Mouse (Mus musculus): ENCODE results near the gene Ttc17.
A peak's percentile ranks its signal among the peaks of the same experiment; 100 is the strongest.
"Not testable (repeated sequence)": the region's sequence is repeated elsewhere in the genome, so short reads cannot be mapped to it uniquely, and the experiment has no call there.

Gene Ttc17

GRCm38 (mm10) chr2:94406083-94406957, at the start of gene Ttc17:
Gene Ttc17, minus strand, starts transcription at chr2:94406689.
- peak; percentile 93 to 94 for DNase-seq (ENCODE audit: low spot score in 2 of 2)

DNA sequence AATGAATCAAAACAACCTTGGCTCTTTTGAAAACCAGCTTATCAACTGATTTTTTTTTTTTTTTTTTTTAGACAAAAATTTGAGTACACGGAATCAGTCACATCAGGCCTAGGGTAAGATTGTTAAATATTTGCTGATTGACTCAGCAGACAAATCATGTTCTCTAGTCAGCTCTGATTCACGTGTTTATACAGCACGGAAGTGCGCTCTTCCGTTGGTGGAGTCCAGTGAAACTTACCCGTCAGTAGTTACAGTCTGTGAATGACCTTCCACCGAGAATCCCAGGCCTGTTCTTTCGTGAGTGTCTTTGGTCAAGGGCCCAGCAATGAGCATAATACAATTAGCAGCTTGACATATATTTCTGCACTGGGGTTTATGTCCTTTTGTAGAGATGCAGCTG, 43.2 kb upstream of the Ttc17 start:
- no peak for DNase-seq (ENCODE audit: low spot score in 2 of 2)

DNA sequence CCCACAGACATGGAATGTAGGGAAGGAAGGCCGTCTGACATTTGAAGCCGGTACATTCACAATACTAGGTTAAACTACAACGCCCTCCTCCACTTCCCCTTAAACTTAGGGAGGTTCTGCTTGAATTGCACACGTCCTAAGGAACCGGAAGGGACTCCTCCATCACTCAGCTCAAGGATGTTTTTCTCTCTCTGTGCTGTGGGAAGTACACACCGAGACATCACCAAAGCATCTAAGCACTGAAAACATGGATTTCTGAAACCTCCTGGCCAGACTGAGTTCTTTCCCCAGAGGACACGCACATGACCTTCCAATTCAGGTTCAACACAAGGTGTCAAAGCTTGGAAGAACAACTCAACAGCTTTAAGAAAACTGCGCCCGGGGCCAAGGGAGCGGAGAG, 30.5 kb upstream of the Ttc17 start:
- no peak for DNase-seq (ENCODE audit: low spot score in 2 of 2)

- DNase-seq (ENCODE audit: low spot score in 2 of 2), result no peak
These were observed 29.0 kb upstream of the Ttc17 start for GRCm38 (mm10) chr2:94435481-94435880.

GRCm38 (mm10) chr2:94434833-94435232, 28.3 kb upstream of the Ttc17 start:
- DNase-seq (ENCODE audit: low spot score in 2 of 2), result no peak

DNA sequence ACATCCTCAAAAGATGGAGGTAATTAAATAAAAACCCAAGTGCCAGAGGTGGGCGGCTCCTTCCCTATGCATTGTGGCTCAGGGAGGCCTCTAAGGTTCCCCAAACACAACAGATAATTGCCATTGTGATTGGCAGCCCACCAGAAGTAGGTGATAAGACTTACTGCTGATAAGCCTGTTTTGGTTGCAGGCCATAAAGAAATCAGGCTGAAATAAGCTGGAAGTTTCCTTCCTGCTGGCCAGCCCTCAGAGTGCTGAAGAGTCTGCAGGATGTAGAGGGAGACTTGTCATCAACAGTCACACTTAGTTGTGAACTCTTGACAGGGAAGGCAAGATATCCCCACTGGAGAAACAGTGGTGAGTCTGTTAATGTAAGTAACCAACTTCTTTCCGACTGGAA, 25.7 kb upstream of the Ttc17 start:
- DNase-seq (ENCODE audit: low spot score in 2 of 2), result no peak

DNA sequence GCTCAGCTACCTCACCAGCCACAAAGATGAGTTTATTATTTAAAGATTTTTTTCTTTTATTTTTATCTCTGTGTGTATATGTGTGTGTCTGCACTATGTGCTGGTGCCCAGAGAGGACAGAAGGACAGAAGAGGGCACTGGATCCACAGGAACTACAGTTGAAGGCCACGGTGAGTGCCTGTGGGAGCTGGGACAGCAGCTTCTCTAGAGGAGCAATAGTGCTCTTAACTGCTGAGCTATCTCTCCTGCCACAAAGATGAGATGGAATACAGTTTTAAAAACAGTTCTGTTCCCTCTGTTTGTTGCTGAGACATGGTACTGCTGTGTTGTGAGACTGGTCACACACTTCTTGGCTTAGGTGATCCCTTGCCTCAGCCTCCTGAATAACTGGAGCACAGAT, 22.0 kb upstream of the Ttc17 start:
- DNase-seq (ENCODE audit: low spot score in 2 of 2), result no peak

DNA sequence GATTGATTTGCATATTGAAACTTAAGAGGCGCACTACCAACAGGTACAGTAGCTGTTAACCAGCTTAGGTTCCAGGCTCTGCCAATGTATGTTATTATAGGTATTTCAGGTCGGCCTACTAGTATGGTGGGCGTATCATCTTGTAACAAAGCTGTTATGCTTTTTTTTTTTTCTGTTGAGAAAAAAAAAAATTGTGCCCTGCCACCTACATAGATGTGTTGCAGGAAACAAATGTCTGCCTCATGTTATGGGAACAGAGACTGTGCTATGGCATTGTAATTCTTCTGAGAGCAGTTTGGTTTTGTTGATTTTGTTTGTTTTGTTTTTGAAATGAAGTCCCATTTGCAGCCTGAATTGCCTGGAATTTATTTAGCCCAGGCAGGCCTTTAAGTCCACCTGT, 952 bp upstream of the Ttc17 start:
- no peak for DNase-seq (ENCODE audit: low spot score in 2 of 2)

DNA sequence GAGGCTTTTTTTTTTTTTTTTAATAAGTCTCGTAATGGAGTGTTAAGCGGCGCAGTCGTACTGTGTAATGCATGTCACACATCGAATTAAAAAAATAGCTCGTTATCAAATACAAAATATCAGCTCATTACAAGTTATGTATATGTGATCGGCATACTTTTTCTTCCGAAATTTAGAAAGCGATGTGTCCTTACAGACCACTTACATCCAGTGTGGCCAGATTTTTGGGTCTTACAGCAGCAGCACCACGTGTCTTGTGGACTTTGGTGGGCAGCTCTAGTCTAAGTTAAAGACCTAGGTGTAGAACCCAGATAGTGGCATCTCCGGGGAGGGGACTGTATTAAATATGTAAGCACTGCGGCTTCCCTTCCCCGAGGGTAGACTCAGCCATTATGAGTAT, 532 bp upstream of the Ttc17 start:
- peak in 1 of 2 experiments; percentile 33 for DNase-seq (ENCODE audit: low spot score in 2 of 2)

DNA sequence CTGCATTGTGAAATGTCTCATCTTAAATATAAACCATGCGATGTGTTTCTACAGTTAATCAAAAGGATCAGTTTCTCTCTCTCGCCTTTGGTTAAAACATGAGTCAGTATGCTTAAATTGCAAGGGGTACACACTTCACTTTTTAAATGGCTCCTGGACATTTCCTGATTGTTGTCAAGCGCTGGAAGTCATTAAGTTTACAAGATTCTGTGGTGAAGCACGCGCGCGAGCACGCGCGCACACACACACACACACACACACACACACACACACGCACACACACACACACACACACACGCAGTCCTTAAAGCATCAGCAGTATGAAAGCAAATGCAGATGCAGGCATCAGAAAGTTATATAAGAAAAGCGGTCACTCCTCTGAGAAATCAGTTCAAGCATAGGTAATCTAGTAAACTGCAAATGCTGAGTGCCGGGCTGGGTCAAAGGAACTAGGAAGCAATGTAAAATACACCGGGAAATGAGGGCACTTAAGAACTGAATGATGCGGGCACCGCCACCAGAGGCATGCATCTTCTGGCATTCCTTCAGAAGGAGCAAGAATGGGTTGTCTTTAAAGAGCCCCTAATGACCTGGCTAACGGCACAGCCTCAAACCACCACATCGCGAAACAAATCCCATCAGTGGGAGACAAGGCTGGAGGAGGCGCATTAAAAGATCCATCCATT, 949 bp downstream of the Ttc17 start:
- DNase-seq (ENCODE audit: low spot score in 2 of 2), result peak in 1 of 2 experiments; percentile 33

GRCm38 (mm10) chr2:94404512-94405240, 1.8 kb downstream of the Ttc17 start:
- no peak for DNase-seq (ENCODE audit: low spot score in 2 of 2)

- DNase-seq (ENCODE audit: low spot score in 2 of 2), result no peak
These were observed 3.9 kb downstream of the Ttc17 start for GRCm38 (mm10) chr2:94402561-94402960.

GRCm38 (mm10) chr2:94402096-94402495, 4.4 kb downstream of the Ttc17 start:
- no peak for DNase-seq (ENCODE audit: low spot score in 2 of 2)

GRCm38 (mm10) chr2:94401006-94401405, 5.5 kb downstream of the Ttc17 start:
- no peak for DNase-seq (ENCODE audit: low spot score in 2 of 2)

- peak; percentile 75 to 78 for DNase-seq (ENCODE audit: low spot score in 2 of 2)
These were observed 8.1 kb downstream of the Ttc17 start for GRCm38 (mm10) chr2:94398138-94398970.

DNA sequence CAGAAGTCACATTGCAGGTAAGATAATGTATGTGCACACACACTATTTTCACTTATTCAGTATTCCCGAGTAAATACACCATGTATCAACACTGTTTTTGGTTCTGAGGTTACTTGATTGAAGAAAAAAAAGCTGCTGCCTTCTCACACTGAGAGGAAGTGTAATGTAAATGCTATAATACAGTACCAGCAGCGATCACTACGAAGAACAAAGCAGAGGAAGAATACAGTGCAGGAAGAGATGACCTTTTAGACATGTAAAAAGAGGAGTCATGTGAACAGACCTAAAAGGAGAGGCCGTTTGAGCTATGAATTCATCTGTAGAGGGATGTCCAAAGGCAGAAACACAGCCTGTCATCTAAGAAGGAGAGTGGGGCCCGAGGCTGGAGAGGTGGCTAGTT, 9.0 kb downstream of the Ttc17 start:
- DNase-seq (ENCODE audit: low spot score in 2 of 2), result no peak

- DNase-seq (ENCODE audit: low spot score in 2 of 2), result no peak
These were observed 10.2 kb downstream of the Ttc17 start for GRCm38 (mm10) chr2:94396325-94396724.

- not testable (repeated sequence) for DNase-seq (ENCODE audit: low spot score in 2 of 2)
These were observed 15.4 kb downstream of the Ttc17 start for GRCm38 (mm10) chr2:94391127-94391526.

GRCm38 (mm10) chr2:94389000-94389399, 17.5 kb downstream of the Ttc17 start:
- DNase-seq (ENCODE audit: low spot score in 2 of 2), result no peak

- no peak for DNase-seq (ENCODE audit: low spot score in 2 of 2)
These were observed 18.6 kb downstream of the Ttc17 start for GRCm38 (mm10) chr2:94387846-94388245.

GRCm38 (mm10) chr2:94384483-94384882, 22.0 kb downstream of the Ttc17 start:
- DNase-seq (ENCODE audit: low spot score in 2 of 2), result not testable (repeated sequence)
